Mouse (Mus musculus): ENCODE data around the gene Glis2. TPM values are rescaled to one million over a fixed set of nuclear protein-coding genes. Genes with fewer than 3 reads are reported as not detected.

Gene Glis2
- total and polyA plus RNA-seq, 3 experiments, result 0.62 to 5.0 TPM; not detected in 1

DNA sequence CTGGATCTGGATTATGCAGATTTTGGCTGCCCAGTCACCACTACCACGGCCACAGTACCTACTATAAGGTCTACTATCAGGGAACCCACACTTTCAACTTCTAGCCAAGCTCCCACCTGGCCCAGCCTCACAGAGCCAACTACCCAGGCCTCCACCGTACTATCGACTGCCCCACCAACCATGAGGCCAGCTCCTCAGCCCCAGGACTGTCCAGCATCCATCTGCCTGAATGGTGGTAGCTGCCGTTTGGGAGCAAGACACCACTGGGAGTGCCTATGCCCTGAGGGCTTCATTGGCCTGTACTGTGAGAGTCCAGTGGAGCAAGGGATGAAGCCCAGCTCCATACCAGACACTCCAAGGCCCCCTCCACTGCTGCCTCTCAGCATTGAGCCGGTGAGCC, 54.7 kb downstream of the Glis2 start:
- no peak overlapping the region for H3K27ac ChIP-seq (ENCODE audit: control insufficient read depth, low read depth, low read length)
- H3K27me3 ChIP-seq (ENCODE audit: control insufficient read depth in 1 of 2, insufficient read depth in 2 of 2, low read length in 2 of 2), result no peaks in the 10 kb centered on the region
- TF ChIP-seq ETS1 (IDR thresholded peaks at IDR 0.05; ENCODE audit: low read depth, low read length) (no peak), NELFE (IDR thresholded peaks at IDR 0.05; ENCODE audit: low read depth, low read length) (no peak), MAFK (IDR thresholded peaks at IDR 0.05; ENCODE audit: borderline replicate concordance, low read depth, low read length) (no peak), USF2 (IDR thresholded peaks at IDR 0.05; ENCODE audit: borderline replicate concordance in 1 of 2, insufficient read depth in 1 of 2, low read depth in 1 of 2, low read length in 2 of 2) (no peak), ZMIZ1 (IDR thresholded peaks at IDR 0.05; ENCODE audit: low read depth, low read length) (no peak), ZKSCAN1 (IDR thresholded peaks at IDR 0.05; ENCODE audit: low read depth, low read length) (no peak), TAL1 (IDR thresholded peaks at IDR 0.05; ENCODE audit: low read length) (no peak), MEF2A (IDR thresholded peaks at IDR 0.05; ENCODE audit: extremely low read depth, insufficient replicate concordance, low read depth, low read length, poor library complexity, severe bottlenecking) (no peak), RCOR1 (IDR thresholded peaks at IDR 0.05; ENCODE audit: low read depth, low read length) (no peak), MYC (IDR thresholded peaks at IDR 0.05; ENCODE audit: low read depth, low read length) (no peak), ZC3H11A (IDR thresholded peaks at IDR 0.05; ENCODE audit: low read depth, low read length) (no peak), GABPA (IDR thresholded peaks at IDR 0.05; ENCODE audit: low read depth, low read length) (no peak), MAZ (IDR thresholded peaks at IDR 0.05; ENCODE audit: low read depth, low read length) (no peak), CHD1 (IDR thresholded peaks at IDR 0.05; ENCODE audit: low read depth, low read length) (no peak), ELF1 (IDR thresholded peaks at IDR 0.05; ENCODE audit: low read depth, low read length) (no peak), TCF12 (IDR thresholded peaks at IDR 0.05; ENCODE audit: low read depth, low read length) (no peak), POLR2AphosphoS5 (IDR thresholded peaks at IDR 0.05; ENCODE audit: borderline replicate concordance, low read depth, low read length) (no peak)
- H3K4me3 ChIP-seq (ENCODE audit: control insufficient read depth in 1 of 2, insufficient read depth in 1 of 2, low read depth in 2 of 2, low read length in 2 of 2), result no peak overlapping the region
- H3K79me2 ChIP-seq (ENCODE audit: control insufficient read depth, insufficient read depth, low read length, poor library complexity), result no peaks in the 10 kb centered on the region
- H3K9me3 ChIP-seq (replicated peaks; ENCODE audit: insufficient read depth, low read length), result no peaks in the 10 kb centered on the region
- no peaks in the 10 kb centered on the region for H3K36me3 ChIP-seq (ENCODE audit: control insufficient read depth in 1 of 2, insufficient read depth in 2 of 2, low read length in 2 of 2)
- H3K9ac ChIP-seq (ENCODE audit: control insufficient read depth, low read depth, low read length, poor library complexity, severe bottlenecking), result no peak overlapping the region
- DNase-seq (ENCODE audit: low read depth, low spot score), result no peak
- no peaks in the 10 kb centered on the region for H3K4me1 ChIP-seq (ENCODE audit: control insufficient read depth in 1 of 2, insufficient read depth in 2 of 2, low read length in 2 of 2)

DNA sequence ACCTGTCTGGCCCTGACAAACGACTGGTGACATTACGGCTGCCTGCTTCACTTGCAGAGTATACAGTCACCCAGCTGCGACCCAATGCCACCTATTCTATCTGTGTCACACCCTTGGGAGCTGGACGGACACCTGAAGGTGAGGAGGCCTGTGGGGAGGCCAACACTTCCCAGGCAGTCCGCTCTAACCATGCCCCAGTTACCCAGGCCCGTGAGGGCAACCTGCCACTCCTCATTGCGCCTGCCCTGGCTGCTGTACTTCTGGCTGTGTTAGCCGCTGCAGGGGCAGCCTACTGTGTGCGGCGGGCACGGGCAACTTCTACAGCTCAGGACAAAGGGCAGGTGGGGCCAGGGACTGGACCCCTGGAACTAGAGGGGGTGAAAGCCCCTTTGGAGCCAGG, 55.2 kb downstream of the Glis2 start:
- H3K36me3 ChIP-seq (ENCODE audit: control insufficient read depth in 1 of 2, insufficient read depth in 2 of 2, low read length in 2 of 2), result no peaks in the 10 kb centered on the region
- TF ChIP-seq ETS1 (IDR thresholded peaks at IDR 0.05; ENCODE audit: low read depth, low read length) (no peak), ZKSCAN1 (IDR thresholded peaks at IDR 0.05; ENCODE audit: low read depth, low read length) (no peak), CHD1 (IDR thresholded peaks at IDR 0.05; ENCODE audit: low read depth, low read length) (no peak), MYB (IDR thresholded peaks at IDR 0.05; ENCODE audit: low read depth, low read length) (no peak), SIN3A (IDR thresholded peaks at IDR 0.05; ENCODE audit: low read length) (no peak), GATA1 (IDR thresholded peaks at IDR 0.05; ENCODE audit: low read depth, low read length) (no peak), USF1 (IDR thresholded peaks at IDR 0.05; ENCODE audit: low read depth, low read length) (no peak), MAZ (IDR thresholded peaks at IDR 0.05; ENCODE audit: low read depth, low read length) (no peak), USF2 (IDR thresholded peaks at IDR 0.05; ENCODE audit: borderline replicate concordance in 1 of 2, insufficient read depth in 1 of 2, low read depth in 1 of 2, low read length in 2 of 2) (no peak), ZC3H11A (IDR thresholded peaks at IDR 0.05; ENCODE audit: low read depth, low read length) (no peak), TCF12 (IDR thresholded peaks at IDR 0.05; ENCODE audit: low read depth, low read length) (no peak)

More for the DNA sequence above, 55.2 kb downstream of the Glis2 start:
- Histone ChIP-seq H3K79me2 (ENCODE audit: control insufficient read depth, insufficient read depth, low read length, poor library complexity) (no peaks in the 10 kb centered on the region), H3K9me3 (replicated peaks; ENCODE audit: insufficient read depth, low read length) (no peaks in the 10 kb centered on the region), H3K27me3 (ENCODE audit: control insufficient read depth in 1 of 2, insufficient read depth in 2 of 2, low read length in 2 of 2) (no peaks in the 10 kb centered on the region), H3K4me3 (ENCODE audit: control insufficient read depth in 1 of 2, insufficient read depth in 1 of 2, low read depth in 2 of 2, low read length in 2 of 2) (no peak overlapping the region), H3K9ac (ENCODE audit: control insufficient read depth, low read depth, low read length, poor library complexity, severe bottlenecking) (no peak overlapping the region), H3K27ac (ENCODE audit: control insufficient read depth, low read depth, low read length) (no peak overlapping the region), H3K4me1 (ENCODE audit: control insufficient read depth in 1 of 2, insufficient read depth in 2 of 2, low read length in 2 of 2) (no peaks in the 10 kb centered on the region)
- DNase-seq (ENCODE audit: low read depth, low spot score), result no peak

Measured in MEL (cell line).